Mouse (Mus musculus): ENCODE measurements around the gene Pgbd1.
"Not testable (repeated sequence)": the region's sequence is repeated elsewhere in the genome, so short reads cannot be mapped to it uniquely, and the experiment has no call there.

The Pgbd1 gene

DNA sequence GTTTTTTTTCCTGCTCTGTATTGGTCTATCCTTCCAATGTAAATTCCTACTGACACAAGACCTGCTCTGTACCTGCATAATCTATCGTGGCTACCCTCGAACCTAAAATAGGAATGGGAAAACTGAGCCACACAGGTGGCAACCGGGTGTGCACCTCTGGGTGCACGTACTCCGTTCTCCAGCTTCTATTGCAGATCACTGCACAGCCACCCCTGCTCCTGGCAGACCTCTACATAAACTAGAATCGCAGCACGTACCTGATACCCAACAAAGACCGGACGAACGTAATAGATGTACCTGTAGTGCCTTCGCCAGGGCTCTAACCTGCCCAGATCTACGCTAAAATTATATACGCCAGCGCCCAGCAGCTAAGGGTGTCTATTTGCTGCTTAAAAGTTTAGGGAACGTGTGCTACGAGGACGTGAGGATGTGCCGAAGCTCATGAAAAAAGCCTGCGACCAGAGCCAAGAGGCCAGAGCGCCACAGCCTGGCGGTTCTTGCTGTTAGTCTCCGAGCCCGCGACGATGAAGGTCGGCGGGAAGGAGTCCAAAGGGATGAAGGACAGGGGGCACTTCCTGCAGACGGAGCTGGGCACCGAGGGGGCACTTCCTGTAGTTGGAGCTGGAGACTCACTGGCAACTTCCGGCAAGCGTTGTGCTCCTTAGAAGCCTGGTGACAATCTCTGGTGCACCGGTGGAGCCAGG is at the start of gene Pgbd1:
Gene Pgbd1 (minus strand): TSS at position 556 of the 704 bp plus-strand sequence.
- DNase-seq (ENCODE audit: low read depth, low spot score), result peak; percentile 49

- DNase-seq (ENCODE audit: low read depth, low spot score), result no peak
These were observed 46.0 kb upstream of the Pgbd1 start for GRCm38 (mm10) chr13:21486881-21487280.

- DNase-seq (ENCODE audit: low read depth, low spot score), result peak; percentile 65
These were observed 38.2 kb upstream of the Pgbd1 start, which contains the start of the genes Zkscan4 and Gm10065 for GRCm38 (mm10) chr13:21478759-21479670. Zkscan4 (plus strand) TSS chr13:21478907. Gm10065 (minus strand) TSS chr13:21479441.

DNA sequence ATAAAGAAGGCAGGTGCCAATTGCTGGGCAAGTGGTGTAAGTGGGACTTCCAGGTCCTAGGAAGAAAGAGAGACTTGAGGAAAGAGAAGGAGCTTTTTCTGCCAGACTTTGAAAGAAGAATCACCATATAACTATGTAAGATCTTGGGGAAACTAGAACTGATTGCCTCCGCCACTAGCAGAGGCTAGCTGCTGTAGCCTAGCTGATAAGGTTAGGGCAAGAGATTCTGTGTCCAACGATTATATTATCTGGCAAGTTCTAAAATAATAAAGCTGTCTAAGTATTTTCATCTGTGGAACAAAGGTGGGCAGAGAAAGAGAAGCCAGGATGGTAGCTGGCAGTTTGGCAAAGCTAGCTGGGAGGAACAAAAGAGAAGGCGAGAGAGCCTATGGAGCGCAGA is 31.6 kb upstream of the Pgbd1 start:
- DNase-seq (ENCODE audit: low read depth, low spot score), result no peak

DNA sequence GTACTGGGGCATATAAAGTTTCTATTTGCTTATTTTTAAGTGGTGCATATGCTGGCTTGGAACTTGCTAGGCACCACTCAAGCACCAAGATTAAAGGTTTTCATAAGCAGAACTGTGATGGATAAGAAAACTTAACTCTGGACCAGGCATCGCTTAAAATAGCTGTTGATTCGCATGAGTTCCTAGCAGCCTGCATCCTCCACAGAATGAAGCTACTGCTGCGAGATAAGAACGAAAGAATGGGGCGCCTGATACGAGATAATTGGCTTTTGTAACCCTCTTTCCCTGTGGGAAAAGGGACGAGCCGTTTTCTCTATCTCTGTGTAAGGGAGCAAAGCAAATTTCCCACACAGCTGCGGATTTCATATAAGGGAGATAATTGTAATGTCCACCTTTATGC is 28.2 kb upstream of the Pgbd1 start:
- DNase-seq (ENCODE audit: low read depth, low spot score), result no peak

DNA sequence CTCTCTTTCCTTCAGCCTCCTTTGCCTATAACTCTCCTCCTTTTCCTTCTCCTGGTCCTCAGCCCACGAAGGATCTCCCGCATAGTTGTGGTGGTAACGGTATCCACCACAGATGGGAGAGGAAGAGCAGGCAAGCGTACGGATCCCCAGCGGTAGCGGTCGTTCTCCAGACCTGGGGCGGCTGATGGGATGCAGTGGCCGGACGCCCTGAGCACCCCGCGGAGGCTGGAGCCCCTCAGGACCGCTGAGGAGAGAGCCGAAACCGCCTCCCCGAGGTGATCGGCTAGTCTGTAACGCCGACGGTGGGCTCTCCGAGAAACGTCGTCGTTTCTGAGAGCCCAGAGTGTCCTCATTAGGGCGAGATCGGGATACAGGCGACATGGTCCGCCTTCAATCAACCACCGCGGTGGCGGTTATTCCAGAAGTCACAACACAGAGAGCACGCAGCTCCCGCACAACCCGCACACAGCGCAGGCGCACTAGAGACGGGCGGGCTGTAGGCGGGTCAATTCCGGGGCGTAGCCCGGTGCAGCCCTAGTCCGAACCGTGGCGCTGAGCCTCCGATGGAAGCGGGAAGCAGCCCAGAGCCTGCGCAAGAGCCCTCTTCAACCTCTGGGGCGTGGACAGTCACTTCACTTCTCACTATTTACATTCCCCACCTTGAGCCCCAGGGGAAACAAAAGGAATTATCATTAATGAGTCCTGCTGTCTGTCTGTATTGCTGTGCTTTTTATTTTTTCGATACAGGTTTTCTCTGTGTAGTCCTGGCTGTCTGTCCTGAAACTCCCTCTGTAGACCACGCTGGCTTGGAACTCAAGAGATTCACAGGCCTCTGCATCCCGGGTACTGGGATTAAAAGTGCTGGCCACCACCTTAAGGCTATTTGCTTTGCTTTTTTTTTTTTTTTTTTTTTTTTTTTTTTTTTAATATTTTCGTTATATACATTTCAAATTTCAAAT is 27.5 kb upstream of the Pgbd1 start, which contains the start of gene Nkapl:
Gene Nkapl (minus strand): TSS at position 449 of the 959 bp plus-strand sequence.
- DNase-seq (ENCODE audit: low read depth, low spot score), result peak; percentile 81

- DNase-seq (ENCODE audit: low read depth, low spot score), result no peak
These were observed 26.5 kb upstream of the Pgbd1 start for GRCm38 (mm10) chr13:21467336-21467735.

- not testable (repeated sequence) for DNase-seq (ENCODE audit: low read depth, low spot score)
These were observed 21.7 kb upstream of the Pgbd1 start for GRCm38 (mm10) chr13:21462516-21462915.

DNA sequence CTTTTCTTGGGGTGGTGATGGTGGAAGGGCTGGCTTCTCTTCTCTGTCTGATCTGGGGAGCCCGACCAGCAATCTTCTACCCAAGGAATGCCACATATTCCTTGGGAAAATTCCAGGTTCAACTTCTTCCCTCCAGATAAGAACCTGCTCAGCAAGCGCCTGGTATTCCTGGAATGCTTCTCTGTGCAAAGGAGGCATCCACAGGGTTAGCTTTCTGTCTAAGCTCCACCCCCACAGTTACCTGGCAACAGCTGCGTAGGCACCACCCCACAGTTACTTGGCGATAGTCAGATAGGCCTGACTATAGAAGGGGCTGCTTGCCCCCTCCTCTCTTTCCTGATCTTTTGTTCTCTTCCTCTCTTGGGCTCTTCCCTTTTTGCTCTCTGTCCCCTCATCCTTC is 15.5 kb upstream of the Pgbd1 start:
- no peak for DNase-seq (ENCODE audit: low read depth, low spot score)

DNA sequence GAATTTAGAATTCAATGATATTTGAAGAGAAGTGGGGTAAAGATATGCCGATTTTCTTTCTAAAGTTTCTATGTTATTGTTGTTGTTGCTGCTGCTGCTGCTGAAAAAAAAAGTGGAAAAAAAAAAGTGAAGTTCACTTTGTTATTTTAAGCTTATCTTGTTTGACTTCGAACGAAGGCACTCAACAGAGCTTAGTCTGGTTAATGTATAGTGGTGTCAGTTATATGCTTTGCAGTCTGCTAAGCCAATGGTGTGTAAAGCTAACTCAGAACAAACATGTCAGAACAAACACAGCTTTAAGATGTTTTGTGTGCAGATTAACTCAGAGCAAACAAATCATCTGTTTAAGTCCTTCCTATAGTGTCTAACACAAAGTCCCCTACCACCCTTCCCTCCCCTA is 13.3 kb upstream of the Pgbd1 start:
- DNase-seq (ENCODE audit: low read depth, low spot score), result no peak

DNA sequence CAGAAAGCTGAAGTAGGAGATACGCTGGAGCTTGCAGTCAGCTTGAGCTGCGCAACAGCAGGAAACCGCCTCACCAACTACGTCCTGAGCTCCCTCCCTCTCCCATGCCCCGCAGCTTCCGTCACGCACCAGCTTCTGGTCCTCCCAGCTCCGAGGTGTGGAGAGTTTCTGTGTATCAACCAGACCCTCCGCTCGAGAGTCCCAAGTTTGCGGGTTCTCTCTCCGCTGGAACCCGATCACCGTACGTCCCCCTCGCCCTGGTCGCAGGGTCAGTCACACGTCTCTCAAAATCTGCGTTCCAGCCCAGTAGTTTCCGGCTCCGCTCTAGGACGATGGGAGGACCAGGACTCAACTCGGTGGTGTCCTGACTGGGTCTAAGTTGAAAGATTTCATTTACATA is 12.6 kb upstream of the Pgbd1 start, which contains the start of gene Zscan26:
Gene Zscan26 (minus strand): TSS at position 282 of the 400 bp plus-strand sequence.
- DNase-seq (ENCODE audit: low read depth, low spot score), result peak; percentile 74

- no peak for DNase-seq (ENCODE audit: low read depth, low spot score)
These were observed 12.2 kb upstream of the Pgbd1 start for GRCm38 (mm10) chr13:21453042-21453441.

DNA sequence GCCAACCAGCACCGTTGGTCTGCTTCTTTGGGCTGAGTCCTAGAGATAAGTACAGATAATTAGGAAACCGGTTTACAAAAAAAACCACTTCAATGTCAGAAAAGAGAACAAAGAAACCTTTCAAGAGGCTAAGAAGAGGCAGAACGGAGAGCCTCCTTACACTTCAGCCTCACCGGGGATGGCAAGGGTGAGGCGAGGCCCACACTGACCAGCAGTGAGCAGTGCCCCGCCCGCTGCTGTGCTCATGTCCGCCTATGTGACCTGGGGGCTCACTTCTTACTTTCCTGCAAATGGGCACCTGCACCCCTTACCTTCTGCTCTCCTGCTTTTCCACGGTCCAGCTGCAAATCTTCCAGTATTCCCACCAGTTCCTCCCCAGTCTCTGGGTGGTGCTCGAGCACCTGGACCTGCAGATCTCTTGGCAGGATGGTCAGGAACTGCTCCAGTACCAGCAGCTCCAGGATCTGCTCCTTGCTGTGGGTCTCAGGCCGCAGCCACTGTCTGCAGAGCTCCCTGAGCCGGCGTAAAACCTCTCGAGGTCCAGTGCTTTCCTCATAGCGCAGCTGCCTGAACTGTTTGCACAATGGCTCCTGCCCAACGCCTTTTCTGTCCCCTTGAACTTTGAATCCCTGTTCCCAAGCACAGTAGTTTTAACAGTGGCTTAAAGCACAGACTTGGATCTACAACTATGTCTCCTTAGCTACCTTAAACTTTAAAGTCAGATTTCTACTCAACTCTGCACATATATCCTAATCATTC is 7.2 kb upstream of the Pgbd1 start:
- DNase-seq (ENCODE audit: low read depth, low spot score), result no peak

DNA sequence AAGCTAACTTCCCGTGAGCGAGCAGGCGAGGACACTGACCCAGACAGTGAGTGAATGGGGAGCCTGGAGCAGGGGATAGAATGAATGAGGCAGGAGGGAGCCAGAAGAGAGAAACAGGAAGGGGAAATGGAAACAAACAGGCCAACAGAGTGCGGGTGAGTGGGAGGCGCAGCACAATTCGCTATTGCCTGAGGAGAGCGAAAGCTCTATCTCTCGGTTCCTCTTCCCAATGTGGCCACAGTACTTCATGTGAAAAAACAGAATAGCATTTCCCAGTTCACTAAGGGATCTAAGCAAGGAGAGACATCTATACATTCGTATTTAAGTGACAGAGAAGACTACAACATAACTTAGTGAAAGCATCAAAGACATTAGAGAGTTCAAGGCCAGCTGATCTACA is 5.9 kb upstream of the Pgbd1 start:
- no peak for DNase-seq (ENCODE audit: low read depth, low spot score)

GRCm38 (mm10) chr13:21441207-21441572 is 332 bp upstream of the Pgbd1 start:
- no peak for DNase-seq (ENCODE audit: low read depth, low spot score)

DNA sequence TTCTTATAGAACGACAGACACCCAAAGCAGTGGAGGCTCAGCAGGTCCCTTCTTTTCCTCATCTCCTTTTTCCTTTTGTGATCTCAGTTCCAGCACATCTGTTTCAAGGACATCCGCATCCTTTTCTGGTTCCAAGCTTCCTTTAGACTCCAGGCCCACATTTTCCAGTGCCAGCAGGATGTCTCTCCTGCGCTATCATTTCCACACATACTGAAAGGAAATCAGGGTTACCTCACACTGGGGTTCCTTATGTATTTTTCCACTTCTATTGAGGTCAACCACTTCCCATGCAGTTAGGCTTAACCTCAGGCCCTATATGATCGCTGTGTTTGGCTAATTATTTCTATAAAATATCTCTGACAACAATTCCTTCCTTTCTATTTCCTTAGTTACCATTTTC is 5.4 kb downstream of the Pgbd1 start:
- DNase-seq (ENCODE audit: low read depth, low spot score), result no peak

GRCm38 (mm10) chr13:21427631-21428030 is 13.2 kb downstream of the Pgbd1 start:
- DNase-seq (ENCODE audit: low read depth, low spot score), result no peak

GRCm38 (mm10) chr13:21423301-21423700 is 17.6 kb downstream of the Pgbd1 start:
- DNase-seq (ENCODE audit: low read depth, low spot score), result no peak

- no peak for DNase-seq (ENCODE audit: low read depth, low spot score)
These were observed 22.0 kb downstream of the Pgbd1 start for GRCm38 (mm10) chr13:21418865-21419264.

GRCm38 (mm10) chr13:21417298-21418010 is 23.4 kb downstream of the Pgbd1 start:
- no peak for DNase-seq (ENCODE audit: low read depth, low spot score)

Data from retina, postnatal 7 days (tissue).